Mouse (Mus musculus): ENCODE measurements around the gene Oscar.

GRCm38 (mm10) chr7:3630478-3630815, 14.5 kb upstream of the Oscar start:
- no peak for TF ChIP-seq GATA1 (IDR thresholded peaks at IDR 0.05; ENCODE audit: low read length)
- no peak for TF ChIP-seq TAL1 (IDR thresholded peaks at IDR 0.05; ENCODE audit: low read length)

All from erythroblast, embryonic 14.5 days (primary cell).